Mouse (Mus musculus) gastrocnemius, postnatal 14 days (tissue): ENCODE results near the gene Mcpt1. TPM values are rescaled to one million over a fixed set of nuclear protein-coding genes. Genes with fewer than 3 reads are reported as not detected.
"Not testable (repeated sequence)": the region's sequence is repeated elsewhere in the genome, so short reads cannot be mapped to it uniquely, and the experiment has no call there.

Source experiments
- DNase-seq: peaks from one replicate; pipeline ENCODE4 v3.0.0; 2021; ENCODE audit warnings: mixed read lengths
- intact Hi-C: fragments of 180-260 bp; cut with DNase I; formaldehyde crosslinking; loops from one replicate; pipeline ENCODE4 v1.15.1; 2025; ENCODE audit warnings: low total_unique reads
- long read RNA-seq, 2 experiments: library from polyadenylated mRNA; stranded (forward); transcript quantifications; one replicate each; pipeline ENCODE4 v2.0.0; 2021
- total RNA-seq, 2 experiments: library from RNA; stranded (reverse); gene quantifications; 2 replicates each; pipeline ENCODE4 v1.2.3; 2021

The Mcpt1 gene
- total RNA-seq = not detected
- long read RNA-seq, experiment 1 = 0 reads
- long read RNA-seq, experiment 2 = 0 reads

- intact Hi-C loops, DNase-seq: not testable (repeated sequence)
Observed at GRCm38 (mm10) chr14:56017671-56018070, at the start of gene Mcpt1. Gene Mcpt1, plus strand, starts transcription at chr14:56017971.

DNA sequence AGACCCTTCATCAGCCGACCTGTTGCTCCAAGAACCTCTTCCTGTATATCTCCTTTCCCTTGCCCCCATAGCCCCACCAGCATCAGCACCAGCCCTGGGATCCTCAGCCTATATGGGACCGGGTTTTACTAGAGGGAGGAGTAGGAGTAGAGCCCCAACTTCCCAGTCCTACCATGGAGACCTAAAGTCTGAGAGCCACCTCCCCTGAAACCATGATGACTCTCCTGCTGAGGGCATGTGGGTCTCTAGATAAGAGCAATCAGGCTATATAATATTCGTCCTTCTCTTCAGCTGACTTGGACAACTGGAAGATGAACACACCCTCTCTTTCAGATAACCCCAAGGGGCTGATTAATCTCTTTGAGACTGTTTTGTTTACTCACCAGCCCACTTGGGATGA is 30.3 kb upstream of the Mcpt1 start:
- DNase-seq, intact Hi-C loops: not testable (repeated sequence)

DNA sequence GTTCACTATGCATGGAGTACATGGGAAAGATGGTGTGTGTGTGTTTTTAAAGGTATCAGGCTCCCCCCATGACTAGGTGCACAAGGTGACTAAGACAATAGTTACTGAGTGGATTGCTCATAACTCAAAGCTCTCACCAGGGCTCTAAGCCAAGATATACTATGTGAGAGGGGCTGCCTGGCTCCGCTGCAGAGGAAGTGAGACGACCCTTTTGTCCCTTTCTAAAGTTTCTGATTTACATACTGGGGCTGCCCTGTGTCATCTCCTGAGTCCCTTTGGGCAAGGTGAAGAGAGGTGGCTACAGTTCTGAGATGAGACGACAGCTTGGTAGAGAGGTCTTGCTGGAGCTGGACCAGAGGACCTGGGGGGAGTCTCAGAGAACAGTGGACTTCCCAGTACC is 4.6 kb upstream of the Mcpt1 start:
- intact Hi-C loops = no loop called here
- no peak for DNase-seq

- intact Hi-C loops = no loop called here
- no peak for DNase-seq
Observed at GRCm38 (mm10) chr14:56013924-56014323, 3.8 kb upstream of the Mcpt1 start.

DNA sequence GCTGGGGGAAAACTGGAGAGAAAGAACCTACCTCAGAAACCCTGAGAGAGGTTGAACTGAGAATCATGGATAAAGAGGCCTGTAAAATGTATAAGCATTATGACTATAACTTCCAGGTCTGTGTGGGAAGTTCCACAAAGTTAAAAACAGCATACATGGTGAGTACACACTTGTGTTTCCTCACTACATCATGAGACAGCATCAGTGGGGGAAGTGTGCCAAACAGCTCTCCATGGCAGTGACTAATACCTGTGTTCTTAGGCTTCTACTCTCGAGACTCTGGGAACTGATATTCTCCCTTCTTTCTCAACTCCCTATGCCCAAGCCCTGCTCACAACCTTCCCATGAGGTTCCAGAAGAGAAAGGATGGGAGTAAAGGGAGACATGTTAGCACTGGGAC is 1.7 kb downstream of the Mcpt1 start:
- DNase-seq = no peak
- intact Hi-C loops = no loop called here

DNA sequence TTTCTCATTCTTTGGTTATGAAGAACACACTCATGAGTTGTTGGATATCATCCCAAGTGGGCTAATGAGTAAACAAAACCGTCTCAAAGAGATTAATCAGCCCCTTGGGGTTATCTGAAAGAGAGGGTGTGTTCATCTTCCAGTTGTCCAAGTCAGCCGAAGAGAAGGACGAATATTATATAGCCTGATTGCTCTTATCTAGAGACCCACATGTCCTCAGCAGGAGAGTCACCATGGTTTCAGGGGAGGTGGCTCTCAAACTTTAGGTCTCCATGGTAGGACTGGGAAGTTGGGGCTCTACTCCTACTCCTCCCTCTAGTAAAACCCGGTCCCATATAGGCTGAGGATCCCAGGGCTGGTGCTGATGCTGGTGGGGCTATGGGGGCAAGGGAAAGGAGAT is 3.5 kb downstream of the Mcpt1 start:
- intact Hi-C loops, DNase-seq: not testable (repeated sequence)

DNA sequence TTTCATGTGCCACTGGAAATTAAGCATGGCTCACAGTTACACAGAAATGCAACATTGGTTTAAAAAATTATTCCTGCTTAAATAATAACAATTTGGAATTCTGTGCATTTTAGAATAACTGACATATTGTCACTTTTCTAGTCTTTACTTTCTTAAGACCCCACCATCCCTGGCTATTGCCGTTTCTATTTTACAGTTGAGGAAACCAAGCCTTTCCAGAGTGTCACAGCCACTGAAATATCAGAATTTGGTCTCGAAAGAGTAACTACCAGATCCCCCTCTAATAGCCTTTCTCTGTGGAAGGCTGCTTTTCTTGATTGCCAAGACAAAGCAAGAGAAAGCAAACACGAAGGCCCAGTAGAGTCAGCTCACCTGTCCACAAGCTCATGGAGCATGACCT is 12.6 kb downstream of the Mcpt1 start, which contains the start of gene Mcpt9:
Gene Mcpt9, minus strand, starts transcription at position 101 of the 400 bp plus-strand sequence.
- intact Hi-C loops, DNase-seq: not testable (repeated sequence)

DNA sequence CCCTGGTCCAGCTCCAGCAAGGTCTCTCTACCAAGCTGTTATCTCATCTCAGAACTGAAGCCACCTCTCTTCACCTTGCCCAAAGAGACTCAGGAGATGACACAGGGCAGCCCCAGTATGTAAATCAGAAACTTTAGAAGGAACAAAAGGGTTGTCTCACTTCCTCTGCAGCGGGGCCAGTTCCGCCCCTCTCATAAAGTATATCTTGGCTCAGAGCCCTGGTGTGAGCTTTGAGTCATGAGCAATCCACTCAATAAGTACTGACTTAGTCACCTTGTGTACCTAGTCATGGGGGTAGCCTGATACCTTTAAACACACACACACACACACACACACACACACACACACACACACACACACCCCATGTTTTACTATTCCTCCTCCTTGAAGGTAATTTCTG is 16.7 kb downstream of the Mcpt1 start:
- no peak for DNase-seq
- intact Hi-C loops = no loop called here

- intact Hi-C loops, DNase-seq: not testable (repeated sequence)
Observed at GRCm38 (mm10) chr14:56041792-56042191, 24.0 kb downstream of the Mcpt1 start, which contains the start of gene Mcpt2. Gene Mcpt2, plus strand, starts transcription at chr14:56042041.

DNA sequence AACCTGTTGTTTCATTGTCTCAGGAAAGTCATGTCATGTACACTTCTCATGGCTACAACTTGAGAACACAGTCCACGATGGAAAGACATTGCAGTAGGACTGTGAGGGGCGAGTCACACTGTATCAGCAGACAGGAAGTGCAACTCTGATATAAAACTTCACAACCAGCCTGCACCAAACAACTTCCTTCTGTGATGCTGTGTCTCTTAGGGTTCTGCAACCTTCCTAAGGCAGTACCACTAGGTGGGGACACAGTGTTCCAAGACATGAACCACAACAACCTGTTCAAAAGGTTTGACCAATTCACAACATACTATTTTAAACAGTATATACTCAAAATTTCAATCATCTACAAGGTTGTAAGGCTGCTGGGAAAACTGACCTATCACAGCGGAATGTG is 37.6 kb downstream of the Mcpt1 start:
- DNase-seq = no peak
- intact Hi-C loops = no loop called here

- intact Hi-C loops = no loop called here
- DNase-seq = no peak
Observed at GRCm38 (mm10) chr14:56057722-56058121, 40.0 kb downstream of the Mcpt1 start.

- intact Hi-C loops, DNase-seq: not testable (repeated sequence)
Observed at GRCm38 (mm10) chr14:56062213-56062612, 44.4 kb downstream of the Mcpt1 start, which contains the start of gene Mcpt4. Gene Mcpt4, minus strand, starts transcription at chr14:56062313.

Other genes with a start within 250 kb of the Mcpt1 start
- gene Adcy4, start 233.9 kb upstream of the Mcpt1 start, total RNA-seq = 1 to 10 TPM; 7.1 to 8.6 TPM
- gene Ripk3, start 229.1 kb upstream of the Mcpt1 start, total RNA-seq = 1 to 10 TPM; 2.4 to 2.6 TPM
- 1 to 10 TPM; 7.4 to 7.5 TPM for gene Nfatc4, start 194.8 kb upstream of the Mcpt1 start, total RNA-seq
- 1 to 10 TPM; 7.2 to 7.5 TPM for gene Nynrin, start 164.0 kb upstream of the Mcpt1 start, total RNA-seq
- under 1 TPM; 0.11 to 0.12 TPM for gene Cbln3, start 133.6 kb upstream of the Mcpt1 start, total RNA-seq
- 1 to 10 TPM; 7.1 to 8.2 TPM for gene Khnyn, start 133.0 kb upstream of the Mcpt1 start, total RNA-seq
- 10 to 100 TPM; 82.6 to 85.7 TPM for gene Sdr39u1, start 117.7 kb upstream of the Mcpt1 start, total RNA-seq
- 1 to 10 TPM; 7.6 to 9.9 TPM for gene Cma1, start 73.3 kb upstream of the Mcpt1 start, total RNA-seq
- gene Cma2, start 67.0 kb upstream of the Mcpt1 start, total RNA-seq = under 1 TPM in 1 of 2 experiments, not detected in 1; 0.57 TPM
- gene Mcpt9, start 12.5 kb downstream of the Mcpt1 start, total RNA-seq = not detected
- not detected for gene Mcpt2, start 24.1 kb downstream of the Mcpt1 start, total RNA-seq
- 1 to 10 TPM; 4.4 to 7.0 TPM for gene Mcpt4, start 44.3 kb downstream of the Mcpt1 start, total RNA-seq
- not detected for gene Mcpt8, start 67.3 kb downstream of the Mcpt1 start, total RNA-seq
- gene Ctsg, start 84.6 kb downstream of the Mcpt1 start, total RNA-seq = not detected
- not detected for gene Gzme, start 102.7 kb downstream of the Mcpt1 start, total RNA-seq
- not detected for gene Gzmd, start 114.6 kb downstream of the Mcpt1 start, total RNA-seq
- not detected for gene Gzmg, start 141.6 kb downstream of the Mcpt1 start, total RNA-seq
- gene Gzmn, start 156.6 kb downstream of the Mcpt1 start, total RNA-seq = not detected
- not detected for gene Gzmf, start 193.4 kb downstream of the Mcpt1 start, total RNA-seq
- gene Gzmc, start 216.7 kb downstream of the Mcpt1 start, total RNA-seq = not detected
- not detected for gene Gzmb, start 244.3 kb downstream of the Mcpt1 start, total RNA-seq